Mouse (Mus musculus) common myeloid progenitor, adult 5-6 weeks (primary cell): ENCODE data around the gene Fgfr2. TPM values are rescaled to one million over a fixed set of nuclear protein-coding genes. Genes with fewer than 3 reads are reported as not detected.
"Not testable (repeated sequence)": the region's sequence is repeated elsewhere in the genome, so short reads cannot be mapped to it uniquely, and the experiment has no call there.

Experiments
- ATAC-seq: replicated peaks from 2 replicates; pipeline ENCODE4 v1.8.0; 2016; ENCODE audit warnings: low read depth, mild to moderate bottlenecking, moderate TSS enrichment, inconsistent platforms; ENCODE audit not compliant: poor library complexity, severe bottlenecking
- total RNA-seq: library from RNA; stranded (forward); fragments of 200-1000, 187-1606 nt; gene quantifications from 2 replicates; pipeline ENCODE4 v1.2.3, GENCODE M21; 2017

Gene Fgfr2
- total RNA-seq, 1 experiment from 2014 or later = not detected

DNA sequence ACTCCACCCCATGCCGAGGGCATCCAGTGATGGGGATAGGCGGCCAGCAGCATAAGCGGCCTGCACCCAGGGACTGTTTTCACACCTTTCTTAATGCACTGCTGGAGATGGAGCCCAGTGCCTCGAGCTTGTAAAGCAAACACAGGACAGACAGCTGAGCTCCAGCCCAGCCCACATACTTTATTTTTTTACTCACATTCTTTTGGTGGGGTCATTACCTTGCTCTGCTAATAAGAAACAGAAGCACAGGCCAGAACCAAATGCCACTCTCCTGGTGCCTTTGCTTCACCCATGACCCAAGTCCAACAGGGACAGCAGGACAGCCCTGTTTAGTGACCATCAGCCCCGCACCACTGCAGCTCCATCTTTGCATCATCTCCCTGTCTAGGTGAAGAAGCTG is 2961.6 kb downstream of the Fgfr2 start:
- ATAC-seq = no peak

DNA sequence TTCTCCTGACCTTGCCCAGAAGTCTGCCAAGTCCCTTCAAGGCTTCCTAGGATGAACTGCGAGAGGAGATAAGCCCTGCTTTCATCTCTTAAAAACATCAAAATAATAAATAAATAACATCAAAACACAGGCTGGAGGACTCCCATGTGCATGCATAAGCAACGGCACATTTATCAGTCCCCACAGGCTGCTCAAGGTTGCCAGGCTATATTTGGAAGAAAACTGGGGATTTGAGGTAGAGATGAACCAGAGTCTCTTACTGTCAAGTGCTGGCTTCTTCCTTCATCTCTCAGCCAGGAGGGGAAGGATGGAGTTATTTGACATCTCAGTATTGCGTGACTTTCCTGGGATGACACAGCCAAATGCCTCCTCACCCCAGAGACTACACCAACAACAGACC is 2964.3 kb downstream of the Fgfr2 start:
- no peak for ATAC-seq

GRCm38 (mm10) chr7:130153363-130153969 is 2969.7 kb downstream of the Fgfr2 start:
- no peak for ATAC-seq

DNA sequence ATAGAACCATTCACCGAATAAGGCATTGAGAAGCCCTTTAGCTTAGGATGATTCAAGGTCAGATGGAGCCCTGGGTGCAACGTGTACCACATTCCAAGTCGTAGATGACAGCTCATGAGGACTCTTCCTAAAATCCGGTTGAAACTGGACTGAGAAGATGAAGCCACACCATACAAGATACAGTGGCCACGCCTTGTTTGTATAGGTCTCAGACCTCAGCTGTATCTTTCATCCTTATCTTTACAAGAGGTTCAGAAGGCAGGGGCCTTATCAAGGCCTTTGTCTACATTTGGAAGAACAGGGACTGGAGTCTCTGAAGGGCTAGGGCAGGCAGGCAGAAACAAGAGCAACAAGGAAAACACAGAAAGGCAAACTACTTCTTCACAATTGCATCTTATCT is 2974.2 kb downstream of the Fgfr2 start:
- no peak for ATAC-seq

- ATAC-seq = no peak
Measured at GRCm38 (mm10) chr7:130147230-130147629, 2975.9 kb downstream of the Fgfr2 start.

- no peak for ATAC-seq
Measured at GRCm38 (mm10) chr7:130145211-130145610, 2977.9 kb downstream of the Fgfr2 start.

GRCm38 (mm10) chr7:130143371-130143770 is 2979.8 kb downstream of the Fgfr2 start:
- ATAC-seq = no peak

GRCm38 (mm10) chr7:130141088-130141873 is 2981.9 kb downstream of the Fgfr2 start:
- no peak for ATAC-seq

- no peak for ATAC-seq
Measured at GRCm38 (mm10) chr7:130134924-130135365, 2988.2 kb downstream of the Fgfr2 start.

GRCm38 (mm10) chr7:130134428-130134827 is 2988.7 kb downstream of the Fgfr2 start:
- not testable (repeated sequence) for ATAC-seq

- ATAC-seq = no peak
Measured at GRCm38 (mm10) chr7:130130226-130130625, 2992.9 kb downstream of the Fgfr2 start.

- no peak for ATAC-seq
Measured at GRCm38 (mm10) chr7:130129359-130129960, 2993.7 kb downstream of the Fgfr2 start.

DNA sequence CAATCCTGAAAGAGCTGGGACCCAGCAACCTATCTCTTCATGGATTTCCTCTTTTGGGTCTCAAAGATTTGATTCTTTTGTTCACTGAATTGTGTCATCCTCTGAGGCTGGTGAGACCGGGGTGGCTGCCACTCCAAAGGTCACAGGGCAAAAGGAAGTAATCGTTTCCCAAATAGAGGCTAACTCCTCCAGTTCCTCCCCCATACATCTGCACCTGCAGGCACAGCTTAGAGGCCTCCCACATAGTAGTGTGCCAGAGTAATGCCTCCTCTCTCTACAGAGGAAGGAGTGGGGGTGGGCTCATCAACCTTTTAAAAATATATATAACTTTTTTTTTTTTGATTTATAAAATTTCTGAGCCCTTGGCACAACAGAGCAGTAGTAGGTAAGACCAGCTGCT is 3001.6 kb downstream of the Fgfr2 start:
- ATAC-seq = no peak

GRCm38 (mm10) chr7:130119466-130119865 is 3003.7 kb downstream of the Fgfr2 start:
- no peak for ATAC-seq

- no peak for ATAC-seq
Measured at GRCm38 (mm10) chr7:130118726-130119125, 3004.4 kb downstream of the Fgfr2 start.

DNA sequence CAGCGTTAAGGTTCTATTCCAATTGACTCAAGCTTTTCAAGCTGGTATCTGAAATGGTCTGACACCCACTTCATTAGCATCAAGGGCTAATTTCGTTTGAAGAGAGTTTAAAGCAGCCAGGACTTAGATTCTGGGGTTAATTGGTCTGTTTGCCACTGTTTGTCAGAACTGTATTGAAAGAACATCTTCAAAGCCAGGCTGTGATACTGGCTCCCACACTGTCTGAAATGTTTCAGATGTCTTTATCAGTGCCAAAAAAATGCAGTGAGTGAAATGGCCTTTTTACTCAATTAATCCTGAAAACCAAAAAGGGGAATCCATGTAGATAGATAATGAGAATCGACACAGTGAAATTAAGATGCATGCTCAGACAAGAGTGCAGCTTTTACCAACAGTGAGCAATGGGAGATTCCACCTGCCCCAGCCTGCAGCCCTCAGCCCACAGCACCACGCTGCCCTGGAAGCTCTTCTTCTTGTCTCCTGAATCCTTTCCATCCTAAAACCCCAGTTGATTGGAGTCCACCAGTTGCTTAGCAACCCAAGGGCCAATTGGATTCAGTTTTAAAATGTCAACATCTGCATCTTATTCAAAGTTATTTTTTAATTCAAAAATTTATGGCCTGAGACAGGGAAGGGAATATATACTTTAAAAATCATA is 3005.6 kb downstream of the Fgfr2 start:
- no peak for ATAC-seq

DNA sequence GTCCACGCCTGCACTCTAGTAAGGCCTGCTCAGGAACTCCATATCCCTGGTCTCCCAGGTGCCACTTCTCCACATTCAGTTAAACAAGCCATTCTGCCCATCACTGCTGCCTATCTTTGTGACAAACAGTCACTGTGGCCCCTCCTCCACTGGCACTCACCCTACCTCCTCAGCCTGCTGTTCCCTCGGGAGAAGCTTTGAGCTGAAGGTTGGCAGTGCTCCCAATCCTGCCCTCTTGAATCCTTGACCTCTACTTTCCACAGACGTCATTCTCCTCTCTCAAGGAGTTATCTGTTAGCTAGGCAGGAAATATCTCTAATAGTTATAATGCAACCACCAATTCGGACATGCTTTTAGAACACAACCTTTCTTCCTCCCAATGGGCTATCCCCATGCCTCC is 3008.7 kb downstream of the Fgfr2 start:
- ATAC-seq = no peak
